ENCODE assay signal across 9 mouse cellular contexts in genomic region chr1:83407616-83408015, GRCm38 (mm10). TPM values are rescaled to one million over a fixed set of nuclear protein-coding genes. Genes with fewer than 3 reads are reported as not detected.
A peak's percentile ranks its signal among the peaks of the same experiment; 100 is the strongest.
DNase-seq lines count a peak whose midpoint lies in the region; ATAC-seq lines count a peak whose summit lies in the region.
"Had no signal": no experiment of that assay in that cellular context is flagged by ENCODE, and none has a peak within 500 bp of the region (broad histone marks: within the 10 kb centered on the region; RNA-seq: fewer than 3 reads in every experiment).

No protein-coding gene starts in this region.

- 2% methylated on average over 11 of the region's 11 CpGs for WGBS in neural tube, embryonic 11.5 days
- WGBS in limb, embryonic 15.5 days = 3% methylated on average over 11 of the region's 11 CpGs
- under 1% methylated on average over 11 of the region's 11 CpGs for WGBS in stomach, embryonic 16.5 days

- H3K36me3 ChIP-seq in neural tube, embryonic 11.5 days (ENCODE audit: control insufficient read depth, insufficient read depth, low read length) = no peaks in the 10 kb centered on the region
- no peaks in the 10 kb centered on the region for H3K36me3 ChIP-seq in limb, embryonic 15.5 days
- no peaks in the 10 kb centered on the region for H3K36me3 ChIP-seq in stomach, embryonic 16.5 days (ENCODE audit: control insufficient read depth, insufficient read depth, low read length)

- 0 out of 2 replicates have a peak, but pooled peaks cover 3% of the 10 kb centered on the region for H3K27me3 ChIP-seq in neural tube, embryonic 11.5 days (ENCODE audit: control insufficient read depth, insufficient read depth, low read length)
- H3K27me3 ChIP-seq in limb, embryonic 15.5 days = peaks cover 13% of the 10 kb centered on the region; the same call in 1 of the 2 replicates
- no peaks in the 10 kb centered on the region for H3K27me3 ChIP-seq in stomach, embryonic 16.5 days (ENCODE audit: control insufficient read depth, insufficient read depth, low read length)

- H3K4me1 ChIP-seq in neural tube, embryonic 11.5 days (ENCODE audit: control insufficient read depth, insufficient read depth, low read length) = no peaks in the 10 kb centered on the region
- peaks cover 11% of the 10 kb centered on the region for H3K4me1 ChIP-seq in limb, embryonic 15.5 days
- H3K4me1 ChIP-seq in stomach, embryonic 16.5 days (ENCODE audit: control insufficient read depth, insufficient read depth, low read length) = 0 out of 2 replicates have a peak, but pooled peaks cover 3% of the 10 kb centered on the region

- peak overlapping the region; percentile 30 for H3K4me3 ChIP-seq in neural tube, embryonic 11.5 days (ENCODE audit: low read depth, low read length)
- peak overlapping the region; percentile 40 for H3K4me3 ChIP-seq in limb, embryonic 15.5 days
- peak overlapping the region; percentile 45 for H3K4me3 ChIP-seq in stomach, embryonic 16.5 days (replicated peaks; ENCODE audit: low read length)
- H3K4me3 ChIP-seq: erythroblast, embryonic 14.5 days had no signal

- peak overlapping the region; percentile 83 for H3K4me2 ChIP-seq in neural tube, embryonic 11.5 days (ENCODE audit: low read depth)
- H3K4me2 ChIP-seq in limb, embryonic 15.5 days = peak overlapping the region; percentile 62
- peak overlapping the region; percentile 69 for H3K4me2 ChIP-seq in stomach, embryonic 16.5 days (ENCODE audit: low read depth, low read length)

- peak; percentile 32 for ATAC-seq in frontal cortex, adult (ENCODE audit: low TSS enrichment)
- ATAC-seq in neural tube, embryonic 11.5 days (ENCODE audit: insufficient read depth, low FRiP score, low TSS enrichment) = peak; percentile 58
- ATAC-seq in limb, embryonic 15.5 days (ENCODE audit: insufficient number of reproducible peaks, low FRiP score, low TSS enrichment, low read depth) = 0 out of 2 replicates have a peak, but pooled peaks have one; percentile 35
- ATAC-seq in stomach, embryonic 16.5 days (ENCODE audit: insufficient read depth, low FRiP score) = peak; percentile 29; the same call in 1 of the 2 replicates

- H3K9ac ChIP-seq in neural tube, embryonic 11.5 days (ENCODE audit: low read length) = peak overlapping the region; percentile 47
- peak overlapping the region; percentile 37; the same call in 1 of the 2 replicates for H3K9ac ChIP-seq in limb, embryonic 15.5 days
- peak overlapping the region; percentile 62 for H3K9ac ChIP-seq in stomach, embryonic 16.5 days (ENCODE audit: low read length)

- H3K27ac ChIP-seq in neural tube, embryonic 11.5 days (ENCODE audit: low read depth, low read length) = no peak overlapping the region
- H3K27ac ChIP-seq in limb, embryonic 15.5 days = no peak overlapping the region
- no peak overlapping the region for H3K27ac ChIP-seq in stomach, embryonic 16.5 days (ENCODE audit: low read length)

- no peaks in the 10 kb centered on the region for H3K9me3 ChIP-seq in neural tube, embryonic 11.5 days (ENCODE audit: control insufficient read depth, low read length)
- H3K9me3 ChIP-seq in limb, embryonic 15.5 days = no peaks in the 10 kb centered on the region
- no peaks in the 10 kb centered on the region for H3K9me3 ChIP-seq in stomach, embryonic 16.5 days (replicated peaks; ENCODE audit: control insufficient read depth, low read length)

- no peak for DNase-seq in frontal cortex, postnatal 25 days (ENCODE audit: low spot score in 2 of 2)
- no peak for DNase-seq in neural tube, embryonic 11.5 days (ENCODE audit: low spot score)
- DNase-seq in neural tube, embryonic 10.5 days (ENCODE audit: extremely low spot score, low spot score) = no peak
- DNase-seq in ovary, postnatal 14 days (ENCODE audit: low spot score) = no peak
- DNase-seq in spleen, postnatal 36 days (ENCODE audit: low spot score in 2 of 2) = no peak

RNA-seq across cellular contexts. Expression of gene Sphkap, which starts 0.4 kb away (rescaled TPM):
- 0.69 and 2.1 TPM in 2 replicates for polyA plus RNA-seq in neural tube, embryonic 11.5 days (2014; fragmentation: Nextera tagmentation; extraction: Ambion mirVana)
- polyA plus RNA-seq in limb, embryonic 15.5 days (2015; fragmentation: Nextera tagmentation; extraction: Ambion mirVana) = 1.4 and 2.2 TPM in 2 replicates
- 1.3 and 1.7 TPM in 2 replicates for polyA plus RNA-seq in stomach, embryonic 16.5 days (2015; fragmentation: Nextera tagmentation; extraction: Ambion mirVana)
- polyA plus RNA-seq: erythroblast, embryonic 14.5 days had no signal
